Mouse (Mus musculus) kidney, postnatal 4 days (tissue): Measurements from ENCODE around the gene Nrap.
"Not testable (repeated sequence)": the region's sequence is repeated elsewhere in the genome, so short reads cannot be mapped to it uniquely, and the experiment has no call there.

Experiments used
- DNase-seq, 2 experiments: peaks; one replicate each; pipeline ENCODE4 v3.0.0; 2021; ENCODE audit warnings: mixed read lengths in 2 of 2

The Nrap gene

DNA sequence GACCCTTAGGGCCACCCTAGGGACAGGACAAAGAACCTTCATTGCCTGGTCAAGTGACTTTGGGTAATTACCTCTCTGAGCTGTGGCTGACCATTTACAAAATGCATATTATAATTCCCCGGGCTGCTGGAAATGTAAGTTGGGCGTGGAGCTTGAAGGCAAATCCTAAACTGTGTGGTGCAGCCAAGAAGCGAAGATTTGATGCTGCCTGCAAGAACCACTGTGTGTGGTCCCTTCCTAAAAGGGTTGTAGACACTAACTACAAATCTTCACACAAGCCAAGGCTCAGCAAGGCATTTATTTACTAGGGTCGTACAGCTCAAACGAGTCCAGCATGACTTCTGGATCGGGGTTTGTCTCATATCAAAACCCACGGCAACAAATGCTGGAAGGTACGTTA lies 25.3 kb downstream of the Nrap start:
- DNase-seq: peak in 1 of 2 experiments; percentile 38

DNA sequence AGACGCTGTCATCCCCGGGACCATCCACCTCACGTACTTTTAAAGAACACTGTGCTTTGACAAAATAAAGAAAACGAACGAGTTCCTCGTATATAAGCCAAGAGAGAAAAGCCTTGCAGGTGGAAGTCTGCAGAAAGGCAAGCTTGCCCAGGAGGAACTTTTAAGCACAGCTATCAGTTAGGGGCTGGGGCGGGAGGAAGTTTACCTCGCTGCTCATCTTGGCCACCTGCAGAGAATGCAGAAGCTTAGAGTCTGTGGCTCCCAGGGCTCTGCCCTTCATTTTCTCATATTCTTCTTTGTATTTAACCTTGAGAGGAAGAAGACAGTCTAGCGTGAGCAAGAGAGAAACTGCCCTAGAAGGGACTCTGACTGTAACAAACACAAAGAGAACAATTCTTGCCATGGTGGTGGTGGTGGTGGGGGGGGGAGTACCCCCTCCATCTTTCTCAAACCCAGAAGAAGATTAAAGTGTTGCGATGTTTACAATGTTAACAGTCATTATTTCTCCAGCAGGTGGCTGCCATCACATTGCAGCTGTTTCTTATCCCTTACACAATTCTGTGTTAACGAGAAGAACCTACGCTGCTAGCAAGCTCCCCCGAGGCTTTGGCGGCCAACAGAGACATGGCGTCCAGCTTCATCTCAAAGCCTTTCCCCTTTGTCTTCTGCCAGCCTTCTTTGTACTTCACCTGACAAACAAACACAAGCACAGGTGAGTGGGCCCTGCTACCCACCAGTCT lies 25.9 kb downstream of the Nrap start:
- peak; percentile 55 to 66 for DNase-seq

DNA sequence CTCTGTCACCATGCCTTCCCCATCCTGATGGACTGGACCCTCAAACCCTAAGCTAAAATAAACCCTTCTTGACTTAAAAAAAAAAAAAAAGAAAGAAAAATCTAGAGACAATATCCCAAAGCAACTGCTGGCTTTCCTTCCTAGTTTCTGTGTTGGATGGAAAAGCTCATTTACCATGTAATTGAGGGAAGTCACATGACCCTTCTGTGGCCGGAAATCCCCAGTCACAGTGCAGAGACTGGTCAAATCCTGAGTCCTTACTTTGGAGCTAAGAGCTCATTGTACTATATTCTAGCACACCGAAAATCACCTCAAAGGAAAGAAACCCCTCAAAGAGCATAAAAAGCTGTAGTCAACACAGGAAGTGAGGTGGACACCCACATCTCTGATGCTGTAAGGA lies 30.9 kb downstream of the Nrap start:
- no peak for DNase-seq

DNA sequence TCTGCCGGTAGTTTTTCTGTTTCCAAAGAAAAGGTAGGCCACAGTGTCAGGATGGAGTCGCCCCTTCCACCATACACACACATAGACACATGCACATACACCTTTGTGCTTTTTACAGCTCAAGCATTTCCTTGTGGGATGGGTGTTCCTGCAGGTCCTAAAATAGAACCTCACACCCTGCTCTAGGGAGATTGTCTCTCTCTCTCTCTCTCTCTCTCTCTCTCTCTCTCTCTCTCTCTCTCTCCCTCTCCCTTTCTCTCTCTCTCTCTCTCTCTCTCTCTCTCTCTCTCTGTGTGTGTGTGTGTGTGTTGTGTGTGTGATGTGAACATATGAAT lies 32.5 kb downstream of the Nrap start:
- DNase-seq: not testable (repeated sequence)

DNA sequence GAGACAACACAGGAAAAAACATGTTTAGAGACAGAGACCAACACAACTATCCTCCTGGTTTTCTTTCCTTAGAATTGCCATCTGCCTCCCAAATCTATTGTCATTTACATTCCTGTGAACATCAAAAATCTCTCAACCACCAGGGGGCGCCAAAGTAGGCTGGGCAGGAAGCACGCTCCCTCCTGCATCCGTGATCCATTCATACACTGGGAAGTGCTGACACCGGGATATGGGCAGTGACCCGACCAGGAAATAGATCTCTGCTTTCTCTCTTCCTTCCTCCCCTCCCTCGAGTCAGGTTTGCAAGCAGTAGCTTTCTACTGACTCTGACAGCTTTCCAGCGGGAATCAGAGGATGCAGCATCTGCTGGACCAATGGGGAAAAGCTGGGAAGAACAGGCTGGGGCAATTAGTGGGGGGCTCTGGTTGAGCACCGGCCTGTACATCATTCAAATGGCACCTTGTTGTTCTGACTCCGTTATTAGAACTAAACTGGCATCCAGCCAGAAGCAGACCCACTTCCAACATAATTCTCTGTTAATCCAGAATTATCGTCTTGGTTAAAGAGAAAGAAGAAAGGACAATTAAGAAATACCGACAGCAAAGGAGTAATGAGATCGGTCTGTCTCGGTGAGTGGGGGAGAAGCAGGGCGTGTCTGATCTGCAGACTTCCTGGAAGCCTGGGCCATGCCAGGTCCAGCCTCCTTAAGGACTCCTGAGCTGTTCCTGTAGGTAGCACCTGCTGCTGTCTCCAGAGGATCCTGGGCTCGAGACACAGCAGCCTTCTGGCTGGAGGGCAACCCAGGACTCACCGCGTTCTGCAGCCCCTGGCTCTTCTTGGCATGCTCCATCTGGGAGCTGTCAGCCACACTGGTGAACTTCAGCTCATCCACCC lies 33.1 kb downstream of the Nrap start:
- peak; percentile 88 for DNase-seq

DNA sequence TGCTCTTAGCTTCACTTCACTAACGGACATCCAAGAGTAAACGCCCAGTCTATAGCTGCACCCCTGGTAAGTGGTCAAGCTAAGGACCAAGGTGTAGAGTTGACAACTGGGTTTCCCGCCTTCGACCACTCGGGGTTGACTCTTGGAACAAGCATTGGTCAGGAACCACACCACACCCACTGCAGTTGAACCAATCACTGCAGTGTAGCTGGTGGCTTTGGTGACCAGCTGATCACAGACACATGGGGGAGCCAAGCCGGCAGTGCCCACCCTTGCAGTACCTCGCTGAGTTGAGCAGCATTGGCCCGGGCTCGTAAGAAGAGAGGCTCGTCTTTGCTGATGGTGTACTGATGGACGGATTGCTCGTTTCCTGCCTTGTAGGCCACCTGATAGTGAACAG lies 34.6 kb downstream of the Nrap start:
- DNase-seq: no peak

DNA sequence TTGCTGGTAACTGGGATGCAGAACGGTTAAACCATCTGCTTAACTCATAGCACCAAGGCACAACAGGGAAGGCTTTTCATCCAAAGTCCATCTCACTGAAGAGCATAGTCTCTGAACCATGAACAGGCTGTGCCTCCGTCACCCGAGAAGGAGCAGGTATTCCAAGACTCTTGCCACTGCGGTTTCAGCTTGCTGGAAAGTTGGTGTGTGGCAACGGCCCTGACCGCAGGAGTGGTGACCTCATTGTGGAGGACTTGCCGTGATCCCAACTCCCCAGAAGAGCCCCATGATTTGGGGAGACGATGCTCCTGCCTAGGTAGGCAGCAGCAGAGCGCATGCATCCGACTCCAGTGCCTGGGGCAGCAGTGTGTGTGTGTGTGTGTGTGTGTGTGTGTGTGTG lies 36.1 kb downstream of the Nrap start:
- peak in 1 of 2 experiments; percentile 35 for DNase-seq

DNA sequence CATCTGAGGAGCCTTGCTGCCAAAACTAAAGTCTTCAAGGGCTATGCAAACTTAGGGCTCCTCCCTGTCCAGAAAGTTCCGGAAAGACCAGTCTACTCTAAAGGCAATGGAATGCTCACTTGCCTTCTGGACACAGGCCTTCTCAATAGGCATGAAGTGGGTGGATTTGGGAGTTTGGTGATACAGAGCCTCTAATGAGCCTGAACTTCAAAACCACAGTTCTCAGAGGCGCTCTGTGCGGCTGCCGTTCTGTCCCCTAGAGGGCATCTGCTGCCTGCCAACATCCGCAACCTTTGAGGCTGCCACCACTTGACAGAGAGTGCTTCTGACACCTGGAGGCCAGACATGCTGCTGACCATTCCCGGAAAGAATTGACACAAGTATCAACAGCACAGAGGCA lies 40.5 kb downstream of the Nrap start:
- DNase-seq: peak; percentile 46 to 67

DNA sequence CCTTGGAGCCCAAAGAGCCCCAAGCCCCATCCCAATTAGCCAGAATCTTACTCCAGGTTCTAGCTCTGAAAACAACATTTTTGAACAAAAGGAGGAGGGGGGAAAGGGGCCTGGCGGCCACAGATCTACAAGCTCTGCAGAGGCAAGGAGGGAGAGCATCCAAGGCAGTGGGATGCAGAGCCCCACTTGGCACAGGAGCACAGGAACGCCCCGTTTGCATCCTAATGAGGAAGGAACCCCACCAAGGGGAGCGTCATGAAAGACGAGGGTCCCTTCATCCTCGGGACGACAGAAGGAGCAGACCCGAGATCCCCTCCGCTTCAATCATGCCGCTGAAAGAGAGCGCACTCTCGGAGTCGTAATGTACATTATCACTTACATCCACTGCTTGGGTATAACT lies 43.1 kb downstream of the Nrap start:
- DNase-seq: no peak

DNA sequence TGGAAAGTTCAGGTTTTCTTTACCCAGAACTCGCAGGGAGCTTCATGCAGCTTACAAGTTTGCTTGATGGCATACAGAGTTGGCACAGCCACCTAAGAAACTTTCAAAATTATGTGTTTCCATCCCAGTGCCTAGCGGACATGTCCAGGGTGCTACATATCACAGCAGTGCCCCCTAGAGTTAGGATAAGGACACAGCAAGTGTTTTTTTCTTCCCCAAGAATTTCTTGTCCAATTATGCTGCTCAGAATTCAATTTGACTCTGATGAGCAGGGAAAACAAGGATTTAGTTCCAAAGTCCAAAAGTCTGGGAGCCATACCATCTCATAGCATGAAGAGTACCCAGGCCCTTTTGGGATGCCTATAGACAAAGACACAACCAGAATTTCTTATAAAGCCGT lies 43.8 kb downstream of the Nrap start:
- no peak for DNase-seq

DNA sequence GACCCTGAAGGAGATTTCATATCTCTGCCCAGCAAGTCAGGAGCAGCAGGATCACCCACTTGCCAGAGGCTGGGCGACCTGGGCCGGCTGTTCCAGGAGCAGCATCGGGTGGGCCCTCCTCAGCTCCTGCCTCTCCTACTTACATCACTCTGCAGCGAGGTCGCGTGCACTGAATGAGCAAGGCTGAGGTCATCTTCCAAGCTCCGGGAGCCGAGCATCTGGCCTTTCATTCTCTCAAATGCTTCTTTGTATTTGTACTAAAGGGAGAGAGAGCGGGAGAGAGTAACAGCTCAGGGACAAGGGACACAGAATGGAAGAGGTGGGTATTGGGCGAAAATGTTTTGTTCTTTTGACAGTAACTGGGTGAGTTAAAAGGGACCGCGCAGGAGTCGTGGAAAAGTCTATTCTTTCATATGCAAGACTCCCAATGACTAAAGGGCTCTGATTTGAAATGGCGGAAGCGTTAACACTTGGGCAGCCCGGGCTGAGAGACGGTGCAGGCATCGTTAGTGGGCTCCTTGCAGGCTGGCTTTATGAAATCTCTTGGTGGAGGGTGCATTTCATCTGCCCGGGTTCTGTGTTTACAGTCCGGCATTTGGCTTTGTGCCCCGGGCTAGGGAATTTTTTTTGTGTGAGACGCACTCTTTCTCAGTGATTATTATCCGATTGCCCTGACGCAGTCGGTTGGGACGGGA lies 45.8 kb downstream of the Nrap start:
- DNase-seq: no peak

DNA sequence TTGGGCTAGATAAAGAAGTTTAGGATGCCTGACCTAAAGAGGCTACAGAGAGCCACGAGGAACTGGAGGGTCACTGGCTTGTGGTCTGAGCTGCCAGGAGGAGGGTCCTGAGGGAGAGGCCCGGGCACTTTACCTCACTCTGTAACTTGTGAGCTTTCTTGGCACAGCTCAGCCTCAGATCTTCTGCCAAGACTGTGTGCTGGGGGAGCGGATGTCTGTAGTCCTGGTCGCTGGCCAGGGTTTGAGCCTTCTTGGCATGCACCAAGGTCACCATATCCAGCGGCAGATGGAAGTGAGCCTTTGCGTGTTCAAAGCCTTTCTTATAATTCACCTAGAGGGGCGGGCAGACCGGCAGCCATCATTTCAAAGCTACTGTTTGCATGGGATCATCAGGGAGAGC lies 47.8 kb downstream of the Nrap start:
- peak in 1 of 2 experiments; percentile 24 for DNase-seq

DNA sequence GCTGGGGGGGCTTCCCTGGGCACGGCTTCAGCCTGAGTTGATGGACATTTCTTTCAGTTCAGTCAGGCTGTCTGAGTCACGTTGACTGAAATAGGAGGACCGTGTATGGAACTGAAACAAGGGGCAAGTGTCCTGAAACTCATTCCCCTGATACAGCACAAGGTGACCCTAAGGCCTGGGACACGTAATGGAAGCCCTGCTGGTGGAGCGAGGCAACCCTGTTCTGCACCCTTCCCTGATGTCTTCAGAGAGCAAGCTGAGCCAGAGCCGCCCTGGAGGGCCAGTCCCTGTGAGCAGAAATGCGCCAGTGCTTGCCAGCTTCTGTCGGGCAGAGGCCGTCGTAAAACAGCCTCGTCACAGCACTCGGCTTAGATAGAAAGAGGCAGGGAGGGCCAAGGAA lies 53.0 kb downstream of the Nrap start:
- DNase-seq: no peak

DNA sequence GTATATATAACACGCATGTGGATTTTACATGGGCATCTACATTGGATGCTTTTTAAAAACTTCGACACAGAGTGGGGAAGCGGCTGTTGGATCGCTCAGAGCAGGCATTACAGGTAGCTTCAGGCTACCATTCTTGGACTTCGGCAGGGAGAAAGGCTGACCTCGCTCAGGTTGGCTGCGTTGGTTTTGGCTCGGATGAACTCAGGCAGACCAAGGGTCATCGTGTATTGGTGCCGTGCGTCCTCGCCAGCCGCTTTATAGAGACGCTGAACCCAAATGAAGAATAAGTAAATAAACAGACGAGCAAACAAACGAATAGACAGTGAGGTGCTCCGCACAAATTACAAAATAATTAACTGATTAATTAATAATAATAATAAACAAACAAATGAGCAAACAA lies 53.5 kb downstream of the Nrap start:
- DNase-seq: no peak

DNA sequence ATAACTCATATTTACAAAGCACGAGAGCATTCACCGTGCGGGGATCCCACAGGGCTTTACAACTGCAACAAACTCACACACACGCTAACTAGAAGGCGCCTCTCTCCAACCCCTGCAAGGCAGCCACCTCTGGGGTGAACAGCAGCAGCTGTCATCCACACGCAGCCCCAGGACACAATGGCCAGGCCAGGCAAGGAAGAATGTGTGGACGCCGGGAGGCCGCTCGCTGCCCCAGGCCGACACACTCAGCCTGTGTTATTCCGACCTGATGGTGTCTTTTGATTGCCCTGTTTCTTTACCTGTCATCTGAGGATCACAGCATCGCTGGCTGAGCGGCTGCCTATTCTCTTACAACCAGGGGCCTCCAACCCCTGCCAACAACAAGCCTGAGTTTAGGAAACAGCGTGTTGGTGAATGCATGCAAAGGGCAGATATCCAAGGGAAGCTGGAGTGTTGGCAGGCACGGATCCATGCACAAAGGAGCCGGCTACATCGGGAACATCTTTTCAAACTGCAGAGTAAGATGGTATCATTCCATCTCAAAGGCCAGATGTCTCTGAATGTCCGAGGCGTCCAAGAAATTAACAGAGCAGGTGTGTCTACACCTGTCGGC lies 63.5 kb downstream of the Nrap start:
- DNase-seq: no peak

DNA sequence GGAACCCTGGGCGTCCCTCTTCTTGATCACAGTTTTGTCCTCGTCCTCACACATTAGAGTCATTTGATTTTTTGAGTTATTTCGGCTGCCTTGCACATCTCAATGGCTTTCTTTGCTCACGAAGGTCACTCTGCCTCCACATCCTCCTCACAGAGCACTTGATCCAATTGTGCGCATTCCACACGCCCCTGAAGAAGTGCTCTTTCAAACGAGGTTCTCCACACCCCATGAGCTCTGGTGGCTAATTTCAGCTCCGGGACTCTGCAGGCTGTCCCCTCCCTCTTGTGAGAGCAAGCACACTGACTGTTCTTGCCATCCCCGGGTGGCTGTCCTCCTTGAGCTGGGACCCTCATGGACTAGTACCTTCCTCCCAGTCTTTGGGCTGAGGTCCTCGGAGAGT lies 64.2 kb downstream of the Nrap start:
- DNase-seq: no peak

DNA sequence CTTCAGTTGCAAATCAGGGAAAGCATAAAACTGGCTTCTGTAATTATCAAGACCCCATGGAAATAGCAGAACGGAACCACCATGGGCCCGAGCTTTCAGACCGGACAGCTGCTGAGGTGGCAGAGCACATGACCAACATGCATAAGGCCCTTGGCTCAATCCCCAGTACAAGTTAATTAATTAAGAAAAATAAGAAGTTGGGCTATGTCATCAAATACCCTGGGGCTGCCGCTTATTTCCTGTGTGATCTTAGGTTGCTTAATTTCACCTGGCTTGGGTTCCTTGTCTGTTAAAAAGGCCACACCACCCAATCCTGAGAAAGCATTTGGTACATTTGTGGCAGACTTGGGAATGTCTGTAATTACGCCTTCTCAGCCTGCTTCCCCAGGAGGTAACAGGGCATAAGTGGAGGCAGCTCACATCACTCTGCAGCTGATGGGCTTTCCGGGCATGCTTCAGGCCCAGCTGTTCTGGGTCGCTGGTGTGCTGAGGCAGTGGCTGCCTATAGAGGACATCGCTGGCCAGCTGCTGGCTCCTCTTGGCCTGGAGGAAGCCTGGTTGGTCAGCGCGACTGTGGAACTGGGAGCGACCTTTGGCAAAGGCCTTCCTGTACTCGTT lies 68.4 kb downstream of the Nrap start:
- DNase-seq: peak; percentile 24 to 31

DNA sequence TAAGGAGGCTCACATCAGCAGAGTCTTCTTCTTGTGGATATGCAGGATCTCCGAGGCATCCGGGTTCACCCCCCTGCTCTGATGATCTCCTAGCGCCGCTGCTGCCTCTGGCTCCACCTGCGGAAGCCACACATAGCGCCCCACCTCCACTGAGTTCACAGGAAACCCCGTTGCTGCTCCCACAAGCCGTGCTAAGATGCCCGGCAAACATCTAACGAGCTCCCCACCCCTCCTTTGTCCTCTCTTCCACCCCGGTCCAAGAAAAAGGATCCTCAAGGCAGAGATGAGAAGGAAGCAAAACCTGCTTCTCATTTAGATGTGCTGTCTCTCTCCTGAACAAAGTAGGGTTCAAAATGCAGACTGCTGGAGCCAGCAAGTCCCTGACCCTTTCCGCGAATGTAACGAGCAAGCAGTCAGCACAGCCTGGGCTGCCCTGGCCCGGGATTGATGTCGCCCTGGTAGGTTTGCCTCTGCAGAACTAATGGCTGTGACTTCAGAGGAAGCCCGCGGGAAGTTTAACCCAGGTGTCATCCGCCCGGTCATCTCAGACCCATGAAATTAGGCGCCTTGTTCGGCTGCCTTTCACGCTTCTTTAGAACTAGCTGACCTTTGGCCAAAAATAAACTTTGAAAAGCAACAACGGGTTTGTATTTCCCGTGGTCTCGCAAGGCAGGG lies 69.5 kb downstream of the Nrap start:
- peak; percentile 41 to 61 for DNase-seq

DNA sequence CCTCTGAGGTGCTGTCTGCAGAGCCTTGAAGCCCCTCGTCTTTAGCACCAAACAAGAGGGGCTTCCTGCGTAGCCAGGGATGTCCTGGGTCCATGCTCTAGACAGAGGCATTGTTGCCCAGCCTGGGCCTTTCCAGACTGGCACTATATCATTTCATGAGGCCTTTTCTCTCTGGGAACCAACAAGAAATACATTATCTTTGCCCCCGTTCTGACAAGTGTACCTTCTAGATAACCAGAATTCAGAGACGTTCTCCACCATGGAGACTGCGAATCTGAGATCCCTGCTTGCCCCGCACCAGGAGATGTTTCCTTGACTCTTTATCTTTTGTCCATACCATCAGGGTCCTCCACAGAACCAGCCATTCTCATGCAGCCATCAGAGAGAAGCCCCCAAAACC lies 70.2 kb downstream of the Nrap start:
- no peak for DNase-seq

DNA sequence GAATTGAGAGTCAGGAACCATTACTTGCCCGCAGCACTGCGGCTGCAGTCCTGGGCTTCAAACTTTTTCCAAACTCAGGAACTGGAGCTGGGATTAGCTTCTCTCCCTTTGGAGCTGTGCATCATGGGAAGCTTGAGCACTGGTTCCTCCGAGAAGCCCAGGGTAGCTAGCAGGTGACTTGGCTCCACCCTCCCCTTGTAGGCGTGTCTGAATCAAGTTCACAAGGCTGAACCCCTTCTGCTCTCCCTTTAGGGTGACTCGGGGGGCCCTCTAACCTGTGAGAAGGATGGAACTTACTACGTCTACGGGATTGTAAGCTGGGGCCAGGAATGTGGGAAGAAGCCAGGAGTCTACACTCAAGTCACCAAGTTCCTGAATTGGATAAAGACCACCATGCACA lies 70.6 kb downstream of the Nrap start:
- DNase-seq: no peak

DNA sequence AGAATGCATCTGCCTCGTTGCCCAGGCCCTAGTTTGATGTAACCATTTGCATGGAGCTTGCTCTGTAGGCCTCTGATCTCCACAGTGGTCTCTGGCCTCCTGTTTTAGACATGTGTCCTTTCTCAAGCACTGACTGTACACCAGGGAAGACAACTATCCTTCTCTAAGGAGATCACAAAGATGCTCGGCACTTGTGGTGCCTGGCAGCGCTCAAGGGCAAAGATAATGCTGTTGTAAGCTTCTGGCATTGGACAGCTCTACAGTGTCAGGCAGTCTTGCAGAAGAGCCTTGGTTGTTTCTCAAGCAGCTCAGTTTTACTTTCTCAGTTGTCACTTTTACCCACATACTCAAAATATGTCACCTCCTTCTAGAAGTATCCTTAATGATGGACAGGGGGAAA lies 73.3 kb downstream of the Nrap start:
- DNase-seq: no peak

DNA sequence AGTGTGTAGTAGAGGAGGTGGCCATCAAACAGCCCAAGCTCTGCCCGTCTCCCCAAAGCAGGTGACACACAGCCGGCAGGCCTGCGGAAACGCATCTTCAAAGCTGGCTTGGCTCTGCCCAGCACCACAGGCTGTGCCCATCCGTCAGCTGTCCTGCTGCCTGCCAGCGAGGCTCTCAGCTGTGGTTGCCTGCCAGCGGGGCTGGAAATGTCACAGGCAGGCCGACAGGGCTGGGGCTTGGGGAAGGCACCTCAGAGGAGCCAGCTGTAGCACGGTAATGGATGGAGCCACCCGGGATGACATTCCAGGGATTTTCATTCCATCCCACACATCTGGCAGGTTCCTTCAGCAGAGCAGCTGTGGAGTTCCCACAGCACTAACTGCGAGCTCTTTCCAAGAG lies 89.0 kb downstream of the Nrap start:
- DNase-seq: no peak
